Mouse (Mus musculus): ENCODE measurements around the gene Speer3.
"Not testable (repeated sequence)": the region's sequence is repeated elsewhere in the genome, so short reads cannot be mapped to it uniquely, and the experiment has no call there.

Gene Speer3

GRCm38 (mm10) chr5:13791319-13791718 lies at the start of gene Speer3:
Speer3 (plus strand) TSS chr5:13791619.
- no peak for DNase-seq (ENCODE audit: low spot score in 2 of 2)

- DNase-seq (ENCODE audit: low spot score in 2 of 2) = not testable (repeated sequence)
Measured at GRCm38 (mm10) chr5:13810496-13810895, 19.1 kb downstream of the Speer3 start.

- DNase-seq (ENCODE audit: low spot score in 2 of 2) = no peak
Measured at GRCm38 (mm10) chr5:13825108-13825507, 33.7 kb downstream of the Speer3 start.

GRCm38 (mm10) chr5:13826708-13827107 lies 35.3 kb downstream of the Speer3 start:
- no peak for DNase-seq (ENCODE audit: low spot score in 2 of 2)

GRCm38 (mm10) chr5:13844317-13844716 lies 52.9 kb downstream of the Speer3 start:
- DNase-seq (ENCODE audit: low spot score in 2 of 2) = no peak

Measured in urinary bladder, adult 18-20 months (tissue).